Mouse (Mus musculus) hindlimb bud, embryonic 11.5 days (tissue): ENCODE measurements around the gene Mphosph9.
"Not testable (repeated sequence)": the region's sequence is repeated elsewhere in the genome, so short reads cannot be mapped to it uniquely, and the experiment has no call there.

ENCODE experiments used
- DNase-seq: peaks from one replicate; pipeline ENCODE4 v3.0.0-alpha.2; 2012; ENCODE audit warnings: low read depth, low spot score; ENCODE audit errors: extremely low spot score

Gene Mphosph9

GRCm38 (mm10) chr5:124327510-124328364 lies at the start of gene Mphosph9, which contains the start of gene 2810006K23Rik:
Mphosph9 (minus strand) TSS chr5:124327972.
2810006K23Rik (plus strand) TSS chr5:124328089.
- peak; percentile 99 for DNase-seq

- no peak for DNase-seq
Measured at GRCm38 (mm10) chr5:124377149-124377548, 49.4 kb upstream of the Mphosph9 start.

GRCm38 (mm10) chr5:124376401-124376800 lies 48.6 kb upstream of the Mphosph9 start:
- DNase-seq = no peak

- DNase-seq = no peak
Measured at GRCm38 (mm10) chr5:124374298-124374697, 46.5 kb upstream of the Mphosph9 start.

GRCm38 (mm10) chr5:124366721-124367120 lies 38.9 kb upstream of the Mphosph9 start:
- DNase-seq = no peak

- no peak for DNase-seq
Measured at GRCm38 (mm10) chr5:124365754-124366153, 38.0 kb upstream of the Mphosph9 start.

GRCm38 (mm10) chr5:124364173-124364918 lies 36.6 kb upstream of the Mphosph9 start:
- DNase-seq = no peak

GRCm38 (mm10) chr5:124362982-124363381 lies 35.2 kb upstream of the Mphosph9 start, which contains the start of gene Cdk2ap1:
Cdk2ap1 (minus strand) TSS chr5:124363082.
- DNase-seq = not testable (repeated sequence)

- DNase-seq = no peak
Measured at GRCm38 (mm10) chr5:124359641-124360040, 31.9 kb upstream of the Mphosph9 start.

GRCm38 (mm10) chr5:124356695-124357094 lies 28.9 kb upstream of the Mphosph9 start:
- DNase-seq = no peak

GRCm38 (mm10) chr5:124355425-124355959 lies 27.7 kb upstream of the Mphosph9 start:
- DNase-seq = no peak

GRCm38 (mm10) chr5:124354574-124355424 lies 27.0 kb upstream of the Mphosph9 start:
- peak; percentile 49 for DNase-seq

GRCm38 (mm10) chr5:124353726-124354547 lies 26.2 kb upstream of the Mphosph9 start:
- DNase-seq = no peak

GRCm38 (mm10) chr5:124353011-124353725 lies 25.4 kb upstream of the Mphosph9 start:
- no peak for DNase-seq

GRCm38 (mm10) chr5:124352141-124352920 lies 24.6 kb upstream of the Mphosph9 start:
- DNase-seq = peak; percentile 46

- DNase-seq = no peak
Measured at GRCm38 (mm10) chr5:124351604-124352003, 23.8 kb upstream of the Mphosph9 start.

- DNase-seq = no peak
Measured at GRCm38 (mm10) chr5:124351111-124351560, 23.4 kb upstream of the Mphosph9 start.

- no peak for DNase-seq
Measured at GRCm38 (mm10) chr5:124350350-124350749, 22.6 kb upstream of the Mphosph9 start.
